Mouse (Mus musculus): Measurements from ENCODE around the gene Lhx1.

DNA sequence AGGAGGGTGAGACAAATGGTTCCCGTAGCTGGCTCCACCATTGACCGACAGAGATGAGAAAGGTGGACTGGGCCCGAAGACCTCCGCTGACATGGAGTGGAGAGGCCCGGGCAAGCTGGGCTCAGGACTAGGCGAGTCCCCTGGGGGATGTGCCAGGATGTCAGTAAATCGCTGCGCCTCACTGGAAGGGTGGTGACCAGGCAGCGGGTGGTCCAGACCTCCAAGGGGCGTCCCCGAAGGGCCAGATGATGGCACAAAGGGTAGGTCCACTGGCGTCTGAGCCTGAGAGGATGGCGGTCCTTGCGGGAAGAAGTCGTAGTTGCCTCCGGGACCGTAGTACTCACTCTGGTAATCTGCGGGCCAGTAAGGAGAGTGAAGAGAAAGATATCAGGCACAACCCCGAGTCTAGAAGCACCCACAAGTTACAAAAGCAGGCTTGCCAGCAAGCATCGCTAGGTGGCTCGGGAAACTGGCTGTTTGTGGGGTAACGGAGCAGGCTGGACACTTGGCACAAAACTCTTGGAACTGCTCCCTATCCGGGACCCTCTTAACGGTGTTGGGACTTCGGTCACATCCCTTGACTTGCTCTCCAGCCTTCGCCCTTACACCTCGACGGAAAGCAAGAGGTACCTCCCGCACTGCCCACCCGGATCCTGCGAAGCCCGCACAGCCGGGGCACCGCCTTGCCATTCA lies 5.6 kb downstream of the Lhx1 start:
- TF ChIP-seq POLR2A (IDR thresholded peaks at IDR 0.05; ENCODE audit: low read depth, low read length) (no peak), CTCF (conservative IDR thresholded peaks at IDR 0.05; ENCODE audit: insufficient read depth, insufficient read length, low read depth, low read length) (no peak)
